Mouse (Mus musculus) embryonic fibroblast, embryonic 13.5 days (primary cell): ENCODE data around the gene Itsn1.

ENCODE experiments used
- CTCF ChIP-seq: IDR thresholded peaks from 2 replicates; pipeline ENCODE4 v1.5.1; 2011; ENCODE audit warnings: mild to moderate bottlenecking, control low read depth, low read length, moderate library complexity, borderline replicate concordance; ENCODE audit not compliant: insufficient read depth
- POLR2A ChIP-seq: IDR thresholded peaks from 2 replicates; pipeline ENCODE4 v1.6.1; 2011; ENCODE audit warnings: low read depth, mild to moderate bottlenecking, control low read depth, low read length, moderate library complexity

GRCm38 (mm10) chr16:91924426-91924825, 195.3 kb downstream of the Itsn1 start:
- TF ChIP-seq CTCF (no peak), POLR2A (no peak)
